Mouse (Mus musculus) limb, embryonic 12.5 days (tissue): ENCODE data around the gene Sdsl. TPM values are rescaled to one million over a fixed set of nuclear protein-coding genes. Genes with fewer than 3 reads are reported as not detected.
"Not testable (repeated sequence)": the region's sequence is repeated elsewhere in the genome, so short reads cannot be mapped to it uniquely, and the experiment has no call there.

Experiments
- ATAC-seq: fragments of 200-750 bp; cut with Nextera tagmentation; 2 replicates; pipeline ENCODE4 v1.8.0; 2017; ENCODE audit warnings: low read depth, moderate TSS enrichment; ENCODE audit not compliant: insufficient number of reproducible peaks, insufficient read depth, low FRiP score, low TSS enrichment
- H3K27ac ChIP-seq: fragments of 300-500 bp; sonication (generic); 2 replicates; pipeline ENCODE4 v1.5.1; 2016; ENCODE audit warnings: mild to moderate bottlenecking, moderate library complexity
- H3K27me3 ChIP-seq: fragments of 300-500 bp; sonication (generic); 2 replicates; pipeline ENCODE4 v1.6.1; 2016; ENCODE audit warnings: mild to moderate bottlenecking, moderate library complexity
- H3K36me3 ChIP-seq: fragments of 300-500 bp; sonication (generic); 2 replicates; pipeline ENCODE4 v1.6.1; 2016; ENCODE audit warnings: mild to moderate bottlenecking, moderate library complexity
- H3K4me1 ChIP-seq: fragments of 300-500 bp; sonication (generic); replicated peaks from 2 replicates; pipeline ENCODE4 v1.6.1; 2016
- H3K4me2 ChIP-seq: fragments of 300-500 bp; sonication (generic); 2 replicates; pipeline ENCODE4 v1.6.1; 2016; ENCODE audit warnings: mild to moderate bottlenecking, moderate library complexity
- H3K4me3 ChIP-seq: fragments of 300-500 bp; sonication (generic); replicated peaks from 2 replicates; pipeline ENCODE4 v1.5.1; 2016; ENCODE audit warnings: mild to moderate bottlenecking
- H3K9ac ChIP-seq: fragments of 300-500 bp; sonication (generic); replicated peaks from 2 replicates; pipeline ENCODE4 v1.6.1; 2016; ENCODE audit warnings: mild to moderate bottlenecking, moderate library complexity
- H3K9me3 ChIP-seq: fragments of 300-500 bp; sonication (generic); 2 replicates; pipeline ENCODE4 v1.6.1; 2016; ENCODE audit warnings: mild to moderate bottlenecking, moderate library complexity
- WGBS: fragments of 180-500 bp; shearing (Covaris S2); methylation state at CpG from one replicate; pipeline ENCODE4 v1.1.7; 2016; 5-methylcytosine and 5-hydroxymethylcytosine counted together
- polyA plus RNA-seq: library from polyadenylated mRNA; unstranded; fragments of >200 nt; fragmentation: Nextera tagmentation; extraction: Ambion mirVana; gene quantifications from 2 replicates; pipeline ENCODE4 v1.2.1, GENCODE M21; 2016

Gene Sdsl
- polyA plus RNA-seq, 1 experiment from 2014 or later = 3.6 TPM

DNA sequence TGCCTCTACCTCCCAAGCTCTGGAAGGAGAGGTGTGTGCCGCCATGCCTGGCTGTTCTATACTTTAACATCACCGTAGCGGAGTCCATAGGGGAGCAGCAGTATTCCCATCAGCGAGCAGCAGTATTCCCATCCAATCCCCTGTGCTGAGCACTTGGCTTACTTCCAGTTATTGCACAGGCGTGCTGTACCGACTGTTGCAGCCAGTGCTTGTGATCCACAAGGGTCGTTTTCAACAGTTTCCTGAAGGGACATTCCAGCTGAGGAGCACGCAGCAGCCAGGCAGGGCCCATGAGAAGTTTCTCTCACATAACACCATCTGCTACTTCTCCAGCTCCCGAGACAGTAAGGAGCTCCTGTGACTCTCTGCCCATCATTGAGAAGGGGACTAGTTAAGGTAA, 33.9 kb upstream of the Sdsl start:
- Histone ChIP-seq H3K36me3 (no peaks in the 10 kb centered on the region), H3K4me3 (no peak overlapping the region), H3K27me3 (no peaks in the 10 kb centered on the region; the same call in 1 of the 2 replicates), H3K27ac (no peak overlapping the region), H3K9me3 (no peaks in the 10 kb centered on the region), H3K4me1 (peaks cover 34% of the 10 kb centered on the region), H3K4me2 (no peak overlapping the region), H3K9ac (no peak overlapping the region)
- 61% methylated on average over 9 of the region's 9 CpGs for WGBS
- ATAC-seq = no peak

GRCm38 (mm10) chr5:120505781-120506180, 33.2 kb upstream of the Sdsl start:
- H3K4me3 ChIP-seq = no peak overlapping the region
- 68% methylated on average over 9 of the region's 9 CpGs for WGBS
- H3K27ac ChIP-seq = no peak overlapping the region
- peaks cover 30% of the 10 kb centered on the region for H3K4me1 ChIP-seq
- H3K4me2 ChIP-seq = peak overlapping the region; percentile 27; the same call in 1 of the 2 replicates
- H3K36me3 ChIP-seq = no peaks in the 10 kb centered on the region
- H3K9me3 ChIP-seq = no peaks in the 10 kb centered on the region
- no peak for ATAC-seq
- H3K27me3 ChIP-seq = no peaks in the 10 kb centered on the region
- H3K9ac ChIP-seq = no peak overlapping the region

DNA sequence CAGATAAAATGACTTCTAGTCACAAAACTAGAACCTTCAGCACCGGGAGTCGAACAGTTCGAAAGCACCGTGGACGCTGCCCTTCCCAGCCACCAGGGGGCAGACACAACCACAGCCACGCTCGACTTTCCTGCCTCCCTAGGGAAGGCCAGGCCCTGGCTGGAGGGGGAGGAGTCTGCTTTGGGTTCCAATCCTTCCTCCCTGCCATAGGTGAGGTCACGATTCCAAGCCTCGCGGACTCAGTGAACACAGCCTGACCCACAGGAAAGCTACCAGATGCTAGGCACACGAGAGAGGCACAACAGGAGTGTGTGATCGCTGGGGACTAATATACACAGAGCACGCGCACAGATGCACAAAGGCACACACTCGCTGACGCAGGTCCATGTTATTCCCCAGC, 32.8 kb upstream of the Sdsl start:
- Histone ChIP-seq H3K9ac (no peak overlapping the region), H3K4me3 (no peak overlapping the region), H3K36me3 (no peaks in the 10 kb centered on the region), H3K4me2 (peak overlapping the region; percentile 27), H3K27me3 (no peaks in the 10 kb centered on the region), H3K9me3 (no peaks in the 10 kb centered on the region), H3K27ac (no peak overlapping the region), H3K4me1 (peaks cover 26% of the 10 kb centered on the region)
- WGBS = 23% methylated on average over 16 of the region's 16 CpGs
- no peak for ATAC-seq

DNA sequence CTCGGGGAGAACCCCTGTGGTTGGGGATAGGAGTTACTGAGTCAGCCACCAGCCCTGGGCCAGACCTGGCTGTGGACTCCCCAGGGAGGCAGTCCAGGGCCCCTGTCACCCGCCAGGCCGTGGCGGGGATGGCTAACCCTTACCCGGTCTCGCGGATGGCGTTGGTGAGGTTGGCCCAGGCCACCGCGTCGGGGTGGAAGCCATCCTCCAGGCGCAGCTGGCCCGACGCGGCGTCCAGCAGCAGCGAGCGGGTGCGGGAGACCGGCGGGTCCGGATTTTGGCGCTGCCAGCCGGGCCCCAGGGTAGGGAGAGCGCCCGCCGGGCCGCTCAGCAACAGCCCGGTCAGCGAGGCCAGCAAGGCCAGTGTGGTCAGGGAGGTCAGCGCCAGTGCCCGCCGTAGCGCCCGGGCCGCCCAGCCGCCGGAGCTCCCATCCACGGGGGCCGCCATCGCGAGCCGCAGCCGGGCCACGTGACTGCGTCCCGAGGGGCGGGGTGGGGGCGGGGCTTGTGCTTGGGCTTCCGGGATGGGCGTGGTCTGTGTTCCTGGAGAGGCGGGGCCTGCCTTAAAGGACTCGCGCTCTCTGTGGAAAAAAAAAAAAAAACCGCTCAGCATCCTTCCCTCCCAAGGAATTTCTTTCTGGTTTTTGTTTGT, 30.7 kb upstream of the Sdsl start, which contains the start of gene Plbd2:
Gene Plbd2, minus strand, starts transcription at position 482 of the 652 bp plus-strand sequence.
- peaks cover 26% of the 10 kb centered on the region for H3K4me1 ChIP-seq
- peak within 1 kb of the TSS; percentile 98 for H3K4me2 ChIP-seq
- peak within 1 kb of the TSS; percentile 85 for H3K9ac ChIP-seq
- H3K9me3 ChIP-seq = no peaks in the 10 kb centered on the region
- peak; percentile 56 for ATAC-seq
- H3K27me3 ChIP-seq = no peaks in the 10 kb centered on the region
- peak within 1 kb of the TSS; percentile 85 for H3K4me3 ChIP-seq
- H3K27ac ChIP-seq = no peak within 1 kb of the TSS
- WGBS = under 1% methylated on average over 49 of the region's 55 CpGs
- H3K36me3 ChIP-seq = peaks cover 10% of the 10 kb centered on the region

DNA sequence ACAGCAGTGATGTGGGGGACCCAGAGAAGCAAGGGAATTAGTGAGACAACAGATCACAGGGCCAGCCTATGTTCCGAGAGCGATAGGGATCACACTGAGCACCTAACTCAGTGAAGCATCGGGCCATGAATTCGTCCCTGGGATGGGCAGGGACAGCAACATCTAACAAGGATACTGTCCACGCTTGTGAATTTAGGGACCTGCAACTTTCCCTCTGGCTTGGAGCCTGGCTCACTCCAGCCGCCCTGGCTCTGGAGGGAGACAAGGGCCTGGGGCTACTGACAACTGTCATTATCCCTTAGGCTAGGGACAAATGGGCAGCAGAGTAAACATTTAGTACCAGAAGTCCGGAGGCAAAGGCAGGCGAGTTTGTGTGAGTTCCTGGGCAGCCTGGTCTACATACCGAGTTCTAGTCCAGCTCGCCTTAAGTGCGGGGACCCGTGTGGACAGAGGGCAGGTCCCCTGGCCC, 30.1 kb upstream of the Sdsl start:
- H3K4me1 ChIP-seq = peaks cover 26% of the 10 kb centered on the region
- H3K9ac ChIP-seq = peak overlapping the region; percentile 85
- no peaks in the 10 kb centered on the region for H3K27me3 ChIP-seq
- H3K4me2 ChIP-seq = peak overlapping the region; percentile 98
- WGBS = 10% methylated on average over 12 of the region's 12 CpGs
- H3K4me3 ChIP-seq = peak overlapping the region; percentile 85
- no peak overlapping the region for H3K27ac ChIP-seq
- no peak for ATAC-seq
- no peaks in the 10 kb centered on the region for H3K9me3 ChIP-seq
- peaks cover 13% of the 10 kb centered on the region for H3K36me3 ChIP-seq

DNA sequence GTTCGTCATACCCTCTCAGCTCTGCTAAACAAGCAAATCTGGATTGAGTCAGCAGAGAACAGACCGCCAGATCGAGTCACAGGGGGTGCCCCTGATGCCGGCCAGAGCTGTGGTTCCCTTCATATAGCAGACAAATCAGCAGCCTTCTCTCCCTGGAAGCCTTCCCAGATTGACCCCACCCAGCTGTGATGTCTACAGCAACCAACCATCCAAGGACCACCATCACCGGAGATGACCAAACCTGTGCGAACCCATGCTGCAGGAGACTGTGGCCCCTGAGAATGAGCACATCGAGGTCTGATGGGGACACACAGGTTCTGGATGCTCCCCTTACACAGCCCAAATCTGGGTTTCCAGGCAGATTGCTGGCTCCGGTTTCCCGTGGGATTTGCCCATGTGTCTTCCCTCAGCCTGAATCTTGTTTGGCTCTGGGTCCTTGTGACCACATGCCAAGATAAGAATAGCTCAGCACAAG, 29.6 kb upstream of the Sdsl start:
- Histone ChIP-seq H3K9me3 (no peaks in the 10 kb centered on the region), H3K27me3 (no peaks in the 10 kb centered on the region), H3K9ac (peak overlapping the region; percentile 85), H3K4me1 (peaks cover 26% of the 10 kb centered on the region), H3K36me3 (peaks cover 18% of the 10 kb centered on the region), H3K4me3 (peak overlapping the region; percentile 85), H3K4me2 (peak overlapping the region; percentile 98), H3K27ac (no peak overlapping the region)
- ATAC-seq = no peak
- WGBS = 59% methylated on average over 9 of the region's 9 CpGs

- 85% methylated on average over 9 of the region's 9 CpGs for WGBS
Measured at GRCm38 (mm10) chr5:120500609-120501008, 28.0 kb upstream of the Sdsl start.

DNA sequence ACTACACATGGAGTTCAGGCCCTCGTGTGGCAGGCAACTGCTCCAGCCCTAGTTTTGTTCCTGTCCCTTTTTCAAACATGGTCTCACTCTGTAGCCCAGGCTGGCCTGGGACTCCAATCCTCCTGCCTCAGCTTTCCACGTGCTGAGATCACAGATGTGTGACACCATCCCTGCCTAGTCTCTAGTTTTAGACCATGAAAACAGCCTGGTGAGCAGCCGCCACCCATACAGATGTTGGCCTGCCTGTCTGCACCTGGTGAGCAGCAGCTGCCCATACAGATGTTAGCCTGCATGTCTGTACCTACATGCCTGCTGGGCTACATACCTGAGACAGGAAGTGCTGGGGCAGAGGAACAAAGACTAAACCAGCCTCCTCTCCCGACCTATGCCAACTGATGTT, 26.6 kb upstream of the Sdsl start:
- 74% methylated on average over 4 of the region's 4 CpGs for WGBS
- Histone ChIP-seq H3K9me3 (no peaks in the 10 kb centered on the region), H3K4me2 (no peak overlapping the region), H3K36me3 (peaks cover 37% of the 10 kb centered on the region), H3K27me3 (no peaks in the 10 kb centered on the region), H3K27ac (no peak overlapping the region), H3K4me1 (peaks cover 15% of the 10 kb centered on the region), H3K9ac (no peak overlapping the region), H3K4me3 (no peak overlapping the region)
- no peak for ATAC-seq

More at GRCm38 (mm10) chr5:120500609-120501008, 28.0 kb upstream of the Sdsl start:
- H3K4me3 ChIP-seq, H3K9me3 ChIP-seq, ATAC-seq, H3K27ac ChIP-seq, H3K4me2 ChIP-seq, H3K9ac ChIP-seq, H3K27me3 ChIP-seq: not testable (repeated sequence)
- H3K36me3 ChIP-seq = peaks cover 30% of the 10 kb centered on the region
- H3K4me1 ChIP-seq = peaks cover 19% of the 10 kb centered on the region

- peaks cover 4% of the 10 kb centered on the region for H3K4me1 ChIP-seq
- H3K36me3 ChIP-seq = peaks cover 59% of the 10 kb centered on the region
- H3K27ac ChIP-seq = no peak overlapping the region
- no peak overlapping the region for H3K9ac ChIP-seq
- 94% methylated on average over 3 of the region's 3 CpGs for WGBS
- ATAC-seq = no peak
- no peaks in the 10 kb centered on the region for H3K9me3 ChIP-seq
- H3K27me3 ChIP-seq = no peaks in the 10 kb centered on the region
- H3K4me2 ChIP-seq = no peak overlapping the region
- H3K4me3 ChIP-seq = no peak overlapping the region
Measured at GRCm38 (mm10) chr5:120497071-120497470, 24.5 kb upstream of the Sdsl start.

DNA sequence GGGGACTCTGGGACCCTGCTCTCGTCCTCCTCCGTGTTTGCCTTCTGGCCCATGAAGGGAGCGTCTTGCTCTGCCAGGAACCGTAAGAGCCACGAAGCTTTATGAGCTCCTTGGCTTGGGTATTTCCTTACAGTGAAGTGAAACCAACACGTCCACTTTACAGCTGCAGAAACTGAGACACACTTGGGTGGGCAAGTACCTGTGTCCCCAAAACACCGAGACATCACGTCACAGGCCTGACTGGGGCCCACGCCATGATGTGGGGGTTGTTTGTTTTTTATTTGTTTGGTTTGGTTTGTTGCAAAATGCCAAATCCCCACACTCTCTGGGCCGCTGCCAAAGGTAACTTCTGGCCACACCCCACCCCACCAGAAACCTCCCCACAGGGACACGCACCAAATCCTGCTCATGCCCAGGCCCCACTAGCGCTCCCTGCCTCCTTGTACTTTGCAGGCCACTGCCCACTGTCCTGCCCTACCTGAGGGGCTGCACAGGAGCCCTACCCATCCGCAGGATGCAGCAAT, 23.2 kb upstream of the Sdsl start:
- no peak overlapping the region for H3K27ac ChIP-seq
- no peak overlapping the region for H3K9ac ChIP-seq
- H3K4me3 ChIP-seq = no peak overlapping the region
- WGBS = 86% methylated on average over 13 of the region's 13 CpGs
- H3K4me2 ChIP-seq = no peak overlapping the region
- H3K27me3 ChIP-seq = no peaks in the 10 kb centered on the region
- no peaks in the 10 kb centered on the region for H3K4me1 ChIP-seq
- peaks cover 68% of the 10 kb centered on the region for H3K36me3 ChIP-seq
- no peaks in the 10 kb centered on the region for H3K9me3 ChIP-seq
- no peak for ATAC-seq

GRCm38 (mm10) chr5:120495064-120495702, 22.6 kb upstream of the Sdsl start:
- no peaks in the 10 kb centered on the region for H3K4me1 ChIP-seq
- peaks cover 74% of the 10 kb centered on the region for H3K36me3 ChIP-seq

More at GRCm38 (mm10) chr5:120495064-120495702, 22.6 kb upstream of the Sdsl start:
- Histone ChIP-seq H3K9ac (0 out of 2 replicates have a peak overlapping the region, but pooled peaks have one; percentile 23), H3K4me2 (no peak overlapping the region), H3K27ac (no peak overlapping the region), H3K9me3 (no peaks in the 10 kb centered on the region), H3K4me3 (no peak overlapping the region), H3K27me3 (no peaks in the 10 kb centered on the region)
- 72% methylated on average over 10 of the region's 10 CpGs for WGBS
- ATAC-seq = no peak
